Mouse (Mus musculus): ENCODE data around the gene Trpm3. TPM values are rescaled to one million over a fixed set of nuclear protein-coding genes. Genes with fewer than 3 reads are reported as not detected.
A peak's percentile ranks its signal among the peaks of the same experiment; 100 is the strongest.
"Not testable (repeated sequence)": the region's sequence is repeated elsewhere in the genome, so short reads cannot be mapped to it uniquely, and the experiment has no call there.

Trpm3 gene
- polyA plus RNA-seq, 1 experiment from 2014 or later, result 0.51 TPM

GRCm38 (mm10) chr19:23028283-23028682, 889.4 kb downstream of the Trpm3 start:
- WGBS, result 28% methylated on average over 5 of the region's 5 CpGs

GRCm38 (mm10) chr19:23033343-23033742, 894.5 kb downstream of the Trpm3 start:
- 59% methylated on average over 1 of the region's 1 CpGs for WGBS
- not testable (repeated sequence) for H3K4me1 ChIP-seq (ENCODE audit: insufficient read depth, low read depth, low read length); H3K9me3 ChIP-seq (ENCODE audit: low read length); H3K27me3 ChIP-seq (replicated peaks; ENCODE audit: insufficient read depth, low read length); H3K36me3 ChIP-seq (ENCODE audit: insufficient read depth, low read length); H3K4me2 ChIP-seq (replicated peaks; ENCODE audit: low read depth, low read length); H3K27ac ChIP-seq (ENCODE audit: low read length); ATAC-seq; H3K4me3 ChIP-seq (ENCODE audit: low read depth, low read length); DNase-seq (ENCODE audit: low spot score); H3K9ac ChIP-seq (replicated peaks; ENCODE audit: low read depth)

More at GRCm38 (mm10) chr19:23028283-23028682, 889.4 kb downstream of the Trpm3 start:
- Histone ChIP-seq H3K4me2 (replicated peaks; ENCODE audit: low read depth, low read length) (no peak overlapping the region), H3K27ac (ENCODE audit: low read length) (peak overlapping the region; percentile 43; the same call in 1 of the 2 replicates), H3K9ac (replicated peaks; ENCODE audit: low read depth) (no peak overlapping the region), H3K27me3 (replicated peaks; ENCODE audit: insufficient read depth, low read length) (no peaks in the 10 kb centered on the region), H3K9me3 (ENCODE audit: low read length) (no peaks in the 10 kb centered on the region), H3K4me3 (ENCODE audit: low read depth, low read length) (no peak overlapping the region), H3K36me3 (ENCODE audit: insufficient read depth, low read length) (no peaks in the 10 kb centered on the region), H3K4me1 (ENCODE audit: insufficient read depth, low read depth, low read length) (no peaks in the 10 kb centered on the region)
- DNase-seq (ENCODE audit: low spot score), result peak; percentile 90
- ATAC-seq, result peak; percentile 75
- TF ChIP-seq EP300 (IDR thresholded peaks at IDR 0.05) (peak; percentile 83), CTCF (IDR thresholded peaks at IDR 0.05) (no peak)

- no peak for TF ChIP-seq EP300 (IDR thresholded peaks at IDR 0.05)
- no peak for TF ChIP-seq CTCF (IDR thresholded peaks at IDR 0.05)
- ATAC-seq, result no peak
- Histone ChIP-seq H3K9me3 (ENCODE audit: low read length) (no peaks in the 10 kb centered on the region), H3K4me1 (ENCODE audit: insufficient read depth, low read depth, low read length) (no peaks in the 10 kb centered on the region), H3K36me3 (ENCODE audit: insufficient read depth, low read length) (no peaks in the 10 kb centered on the region), H3K9ac (replicated peaks; ENCODE audit: low read depth) (no peak overlapping the region), H3K27ac (ENCODE audit: low read length) (peak overlapping the region; percentile 59; the same call in 1 of the 2 replicates), H3K4me2 (replicated peaks; ENCODE audit: low read depth, low read length) (no peak overlapping the region), H3K4me3 (ENCODE audit: low read depth, low read length) (no peak overlapping the region), H3K27me3 (replicated peaks; ENCODE audit: insufficient read depth, low read length) (no peaks in the 10 kb centered on the region)
- DNase-seq (ENCODE audit: low spot score), result no peak
- WGBS, result 66% methylated on average over 5 of the region's 5 CpGs
Observed at GRCm38 (mm10) chr19:23034117-23034516, 895.3 kb downstream of the Trpm3 start.

GRCm38 (mm10) chr19:23034933-23035332, 896.1 kb downstream of the Trpm3 start:
- 72% methylated on average over 4 of the region's 4 CpGs for WGBS
- ATAC-seq, result peak; percentile 76

GRCm38 (mm10) chr19:23035786-23036185, 896.9 kb downstream of the Trpm3 start:
- Histone ChIP-seq H3K27me3 (replicated peaks; ENCODE audit: insufficient read depth, low read length) (no peaks in the 10 kb centered on the region), H3K4me2 (replicated peaks; ENCODE audit: low read depth, low read length) (no peak overlapping the region), H3K4me1 (ENCODE audit: insufficient read depth, low read depth, low read length) (no peaks in the 10 kb centered on the region), H3K27ac (ENCODE audit: low read length) (no peak overlapping the region), H3K4me3 (ENCODE audit: low read depth, low read length) (no peak overlapping the region), H3K9me3 (ENCODE audit: low read length) (no peaks in the 10 kb centered on the region), H3K36me3 (ENCODE audit: insufficient read depth, low read length) (no peaks in the 10 kb centered on the region), H3K9ac (replicated peaks; ENCODE audit: low read depth) (no peak overlapping the region)
- no peak for ATAC-seq
- no peak for DNase-seq (ENCODE audit: low spot score)
- TF ChIP-seq CTCF (IDR thresholded peaks at IDR 0.05) (no peak), EP300 (IDR thresholded peaks at IDR 0.05) (no peak)
- WGBS, result 87% methylated on average over 3 of the region's 3 CpGs

More at GRCm38 (mm10) chr19:23034933-23035332, 896.1 kb downstream of the Trpm3 start:
- Histone ChIP-seq H3K4me1 (ENCODE audit: insufficient read depth, low read depth, low read length) (no peaks in the 10 kb centered on the region), H3K27me3 (replicated peaks; ENCODE audit: insufficient read depth, low read length) (no peaks in the 10 kb centered on the region), H3K36me3 (ENCODE audit: insufficient read depth, low read length) (no peaks in the 10 kb centered on the region), H3K4me2 (replicated peaks; ENCODE audit: low read depth, low read length) (no peak overlapping the region), H3K27ac (ENCODE audit: low read length) (peak overlapping the region; percentile 59), H3K9me3 (ENCODE audit: low read length) (no peaks in the 10 kb centered on the region), H3K4me3 (ENCODE audit: low read depth, low read length) (no peak overlapping the region), H3K9ac (replicated peaks; ENCODE audit: low read depth) (no peak overlapping the region)
- DNase-seq (ENCODE audit: low spot score), result peak; percentile 80
- TF ChIP-seq EP300 (IDR thresholded peaks at IDR 0.05) (peak; percentile 55), CTCF (IDR thresholded peaks at IDR 0.05) (no peak)

- 59% methylated on average over 11 of the region's 11 CpGs for WGBS
- H3K4me2 ChIP-seq (replicated peaks; ENCODE audit: low read depth, low read length), result no peak overlapping the region
- ATAC-seq (no peak), DNase-seq (ENCODE audit: low spot score) (no peak)
- H3K27me3 ChIP-seq (replicated peaks; ENCODE audit: insufficient read depth, low read length), result no peaks in the 10 kb centered on the region
- H3K4me3 ChIP-seq (ENCODE audit: low read depth, low read length), result no peak overlapping the region
- H3K9ac ChIP-seq (replicated peaks; ENCODE audit: low read depth), result no peak overlapping the region
- no peaks in the 10 kb centered on the region for H3K36me3 ChIP-seq (ENCODE audit: insufficient read depth, low read length)
- no peaks in the 10 kb centered on the region for H3K4me1 ChIP-seq (ENCODE audit: insufficient read depth, low read depth, low read length)
- H3K9me3 ChIP-seq (ENCODE audit: low read length), result no peaks in the 10 kb centered on the region
- TF ChIP-seq EP300 (IDR thresholded peaks at IDR 0.05) (no peak), CTCF (IDR thresholded peaks at IDR 0.05) (no peak)
- H3K27ac ChIP-seq (ENCODE audit: low read length), result no peak overlapping the region
Observed at GRCm38 (mm10) chr19:23036782-23037477, 898.1 kb downstream of the Trpm3 start.

Data from lung, postnatal 0 days (tissue).